Mouse (Mus musculus) urinary bladder, postnatal 36 days (tissue): ENCODE measurements at regions not wholly inside any gene's neighbourhood (a gene's known extent, or its start where the extent isn't known, plus 50 kb on each side); places are given as distances from the start of the nearest gene placed in this dataset.

Experiments used
- DNase-seq, 2 experiments: peaks; one replicate each; pipeline ENCODE4 v3.0.0; 2022; ENCODE audit warnings: low spot score in 2 of 2, mixed read lengths in 1 of 2

GRCm38 (mm10) chr9:33214523-33214922 is 578.5 kb downstream of the Ets1 start:
- no peak for DNase-seq

GRCm38 (mm10) chr9:33220981-33221380 is 585.0 kb downstream of the Ets1 start:
- DNase-seq, result no peak

- no peak for DNase-seq
Measured at GRCm38 (mm10) chr9:33222066-33222805, 586.2 kb downstream of the Ets1 start.

- DNase-seq, result no peak
Measured at GRCm38 (mm10) chr9:33233699-33234131, 597.7 kb downstream of the Ets1 start.

GRCm38 (mm10) chr9:33238190-33238589 is 602.2 kb downstream of the Ets1 start:
- no peak for DNase-seq

- DNase-seq, result no peak
Measured at GRCm38 (mm10) chr9:33238846-33239245, 602.8 kb downstream of the Ets1 start.

GRCm38 (mm10) chr9:33240506-33240905 is 604.5 kb downstream of the Ets1 start:
- no peak for DNase-seq

- DNase-seq, result no peak
Measured at GRCm38 (mm10) chr9:33240914-33241635, 605.1 kb downstream of the Ets1 start.

GRCm38 (mm10) chr9:33246932-33247331 is 610.9 kb downstream of the Ets1 start:
- DNase-seq, result peak; percentile 11 to 33

- DNase-seq, result no peak
Measured at GRCm38 (mm10) chr9:33258241-33258640, 622.2 kb downstream of the Ets1 start.

GRCm38 (mm10) chr9:33260171-33260570 is 624.1 kb downstream of the Ets1 start:
- DNase-seq, result peak in 1 of 2 experiments; percentile 10

- DNase-seq, result no peak
Measured at GRCm38 (mm10) chr9:33289381-33289780, 653.4 kb downstream of the Ets1 start.

GRCm38 (mm10) chr9:33292116-33292515 is 656.1 kb downstream of the Ets1 start:
- no peak for DNase-seq

GRCm38 (mm10) chr9:33295925-33296324 is 659.9 kb downstream of the Ets1 start:
- no peak for DNase-seq

GRCm38 (mm10) chr9:33319525-33320025 is 683.6 kb downstream of the Ets1 start:
- no peak for DNase-seq

GRCm38 (mm10) chr9:33327722-33328121 is 691.7 kb downstream of the Ets1 start:
- DNase-seq, result no peak

- DNase-seq, result no peak
Measured at GRCm38 (mm10) chr9:33350258-33350657, 714.2 kb downstream of the Ets1 start.

GRCm38 (mm10) chr9:33356621-33357020 is 720.6 kb downstream of the Ets1 start:
- DNase-seq, result no peak

- DNase-seq, result no peak
Measured at GRCm38 (mm10) chr9:33360966-33361365, 724.9 kb downstream of the Ets1 start.

GRCm38 (mm10) chr9:33389170-33389569 is 753.1 kb downstream of the Ets1 start:
- no peak for DNase-seq

- no peak for DNase-seq
Measured at GRCm38 (mm10) chr9:33404691-33405090, 768.7 kb downstream of the Ets1 start.

- no peak for DNase-seq
Measured at GRCm38 (mm10) chr9:33407517-33407916, 771.5 kb downstream of the Ets1 start.

- DNase-seq, result no peak
Measured at GRCm38 (mm10) chr9:33423781-33424180, 787.8 kb downstream of the Ets1 start.
